Mouse (Mus musculus) forebrain, embryonic 12.5 days (tissue): Measurements from ENCODE around the gene Ctnnd2. TPM values are rescaled to one million over a fixed set of nuclear protein-coding genes. Genes with fewer than 3 reads are reported as not detected.
"Not testable (repeated sequence)": the region's sequence is repeated elsewhere in the genome, so short reads cannot be mapped to it uniquely, and the experiment has no call there.

Experiments
- ATAC-seq: fragments of 200-750 bp; cut with Nextera tagmentation; 2 replicates; pipeline ENCODE4 v1.8.0; 2017; ENCODE audit warnings: moderate TSS enrichment; ENCODE audit not compliant: low FRiP score
- H3K27ac ChIP-seq: fragments of 300-500 bp; sonication (generic); 2 replicates; pipeline ENCODE4 v1.5.1; 2016; ENCODE audit warnings: mild to moderate bottlenecking
- H3K27me3 ChIP-seq: fragments of 300-500 bp; sonication (generic); 2 replicates; pipeline ENCODE4 v1.6.1; 2016; ENCODE audit warnings: mild to moderate bottlenecking
- H3K36me3 ChIP-seq: fragments of 300-500 bp; sonication (generic); replicated peaks from 2 replicates; pipeline ENCODE4 v1.6.1; 2016; ENCODE audit warnings: mild to moderate bottlenecking
- H3K4me1 ChIP-seq: fragments of 300-500 bp; sonication (generic); 2 replicates; pipeline ENCODE4 v1.6.1; 2016
- H3K4me2 ChIP-seq: fragments of 300-500 bp; sonication (generic); 2 replicates; pipeline ENCODE4 v1.6.1; 2016; ENCODE audit warnings: mild to moderate bottlenecking, moderate library complexity
- H3K4me3 ChIP-seq: fragments of 300-500 bp; sonication (generic); replicated peaks from 2 replicates; pipeline ENCODE4 v1.5.1; 2016; ENCODE audit warnings: mild to moderate bottlenecking
- H3K9ac ChIP-seq: fragments of 300-500 bp; sonication (generic); 2 replicates; pipeline ENCODE4 v1.6.1; 2016; ENCODE audit warnings: mild to moderate bottlenecking
- H3K9me3 ChIP-seq: fragments of 300-500 bp; sonication (generic); 2 replicates; pipeline ENCODE4 v1.6.1; 2016
- WGBS: fragments of 180-500 bp; shearing (Covaris S2); methylation state at CpG from one replicate; pipeline ENCODE4 v1.1.7; 2016; 5-methylcytosine and 5-hydroxymethylcytosine counted together
- polyA plus RNA-seq: library from polyadenylated mRNA; unstranded; fragments of >200 nt; fragmentation: Nextera tagmentation; extraction: Ambion mirVana; gene quantifications from 2 replicates; pipeline ENCODE4 v1.2.1, GENCODE M21; 2016

The Ctnnd2 gene
- 60.2 and 65.0 TPM in 2 replicates for polyA plus RNA-seq

- Histone ChIP-seq H3K36me3 (no peaks in the 10 kb centered on the region), H3K9ac (peak within 1 kb of the TSS; percentile 86), H3K27me3 (peaks cover 12% of the 10 kb centered on the region; the same call in 1 of the 2 replicates), H3K9me3 (no peaks in the 10 kb centered on the region), H3K4me2 (peak within 1 kb of the TSS; percentile 76), H3K4me1 (peaks cover 19% of the 10 kb centered on the region), H3K27ac (peak within 1 kb of the TSS; percentile 93), H3K4me3 (peak within 1 kb of the TSS; percentile 77)
- WGBS: under 1% methylated on average over 83 of the region's 136 CpGs
- peak; percentile 84 for ATAC-seq
Observed at GRCm38 (mm10) chr15:30172391-30173281, at the start of gene Ctnnd2. TSS of gene Ctnnd2 (plus strand) at chr15:30172593.

- H3K4me2 ChIP-seq: no peak overlapping the region
- H3K4me3 ChIP-seq: no peak overlapping the region
- no peak overlapping the region for H3K27ac ChIP-seq
- H3K4me1 ChIP-seq: no peaks in the 10 kb centered on the region
- H3K9ac ChIP-seq: no peak overlapping the region
- ATAC-seq: no peak
- no peaks in the 10 kb centered on the region for H3K9me3 ChIP-seq
- 70% methylated on average over 6 of the region's 6 CpGs for WGBS
- no peaks in the 10 kb centered on the region for H3K27me3 ChIP-seq
- H3K36me3 ChIP-seq: no peaks in the 10 kb centered on the region
Observed at GRCm38 (mm10) chr15:30130705-30131104, 41.7 kb upstream of the Ctnnd2 start.

GRCm38 (mm10) chr15:30139626-30140025 is 32.8 kb upstream of the Ctnnd2 start:
- 17% methylated on average over 1 of the region's 1 CpGs for WGBS
- not testable (repeated sequence) for H3K9ac ChIP-seq, H3K27ac ChIP-seq, H3K4me1 ChIP-seq, H3K36me3 ChIP-seq, H3K27me3 ChIP-seq, H3K4me2 ChIP-seq, H3K4me3 ChIP-seq, ATAC-seq, H3K9me3 ChIP-seq

- Histone ChIP-seq H3K4me1 (no peaks in the 10 kb centered on the region), H3K4me3 (no peak overlapping the region), H3K36me3 (no peaks in the 10 kb centered on the region), H3K27ac (no peak overlapping the region), H3K9me3 (no peaks in the 10 kb centered on the region), H3K4me2 (no peak overlapping the region), H3K27me3 (no peaks in the 10 kb centered on the region), H3K9ac (no peak overlapping the region)
- 81% methylated on average over 2 of the region's 2 CpGs for WGBS
- ATAC-seq: no peak
Observed at GRCm38 (mm10) chr15:30145413-30145812, 27.0 kb upstream of the Ctnnd2 start.

- H3K27ac ChIP-seq: no peak overlapping the region
- no peaks in the 10 kb centered on the region for H3K4me1 ChIP-seq
- H3K9me3 ChIP-seq: no peaks in the 10 kb centered on the region
- no peaks in the 10 kb centered on the region for H3K36me3 ChIP-seq
- no peak overlapping the region for H3K9ac ChIP-seq
- no peak for ATAC-seq
- 40% methylated on average over 2 of the region's 2 CpGs for WGBS
- H3K4me3 ChIP-seq: no peak overlapping the region
- H3K27me3 ChIP-seq: no peaks in the 10 kb centered on the region
- no peak overlapping the region for H3K4me2 ChIP-seq
Observed at GRCm38 (mm10) chr15:30152176-30152575, 20.2 kb upstream of the Ctnnd2 start.

- 89% methylated on average over 1 of the region's 1 CpGs for WGBS
- Histone ChIP-seq H3K4me2 (no peak overlapping the region), H3K9me3 (no peaks in the 10 kb centered on the region), H3K36me3 (no peaks in the 10 kb centered on the region), H3K27ac (no peak overlapping the region), H3K27me3 (no peaks in the 10 kb centered on the region), H3K9ac (no peak overlapping the region), H3K4me1 (no peaks in the 10 kb centered on the region), H3K4me3 (no peak overlapping the region)
- ATAC-seq: no peak
Observed at GRCm38 (mm10) chr15:30157975-30158374, 14.4 kb upstream of the Ctnnd2 start.

- Histone ChIP-seq H3K9ac (no peak overlapping the region), H3K27me3 (peaks cover 12% of the 10 kb centered on the region; the same call in 1 of the 2 replicates), H3K4me3 (no peak overlapping the region), H3K4me2 (no peak overlapping the region), H3K27ac (no peak overlapping the region), H3K36me3 (no peaks in the 10 kb centered on the region), H3K4me1 (peaks cover 16% of the 10 kb centered on the region), H3K9me3 (no peaks in the 10 kb centered on the region)
- WGBS: 74% methylated on average over 8 of the region's 8 CpGs
- no peak for ATAC-seq
Observed at GRCm38 (mm10) chr15:30170031-30170430, 2.4 kb upstream of the Ctnnd2 start.

- Histone ChIP-seq H3K27me3 (peaks cover 12% of the 10 kb centered on the region; the same call in 1 of the 2 replicates), H3K4me1 (peaks cover 19% of the 10 kb centered on the region), H3K4me2 (peak overlapping the region; percentile 76), H3K36me3 (no peaks in the 10 kb centered on the region), H3K4me3 (peak overlapping the region; percentile 77), H3K9ac (peak overlapping the region; percentile 86), H3K27ac (peak overlapping the region; percentile 93), H3K9me3 (no peaks in the 10 kb centered on the region)
- ATAC-seq: no peak
- WGBS: 15% methylated on average over 11 of the region's 11 CpGs
Observed at GRCm38 (mm10) chr15:30171493-30172195, 749 bp upstream of the Ctnnd2 start.

GRCm38 (mm10) chr15:30173370-30173941 is 1.1 kb downstream of the Ctnnd2 start:
- H3K9me3 ChIP-seq: no peaks in the 10 kb centered on the region
- ATAC-seq: peak; percentile 71
- peaks cover 19% of the 10 kb centered on the region for H3K4me1 ChIP-seq
- under 1% methylated on average over 29 of the region's 29 CpGs for WGBS
- H3K9ac ChIP-seq: peak overlapping the region; percentile 86
- H3K36me3 ChIP-seq: no peaks in the 10 kb centered on the region
- peak overlapping the region; percentile 93 for H3K27ac ChIP-seq
- peaks cover 12% of the 10 kb centered on the region; the same call in 1 of the 2 replicates for H3K27me3 ChIP-seq
- peak overlapping the region; percentile 77 for H3K4me3 ChIP-seq
- H3K4me2 ChIP-seq: peak overlapping the region; percentile 76

GRCm38 (mm10) chr15:30174321-30174720 is 1.9 kb downstream of the Ctnnd2 start:
- ATAC-seq: no peak
- peaks cover 19% of the 10 kb centered on the region for H3K4me1 ChIP-seq
- peak overlapping the region; percentile 76 for H3K4me2 ChIP-seq
- peak overlapping the region; percentile 86 for H3K9ac ChIP-seq
- peaks cover 12% of the 10 kb centered on the region; the same call in 1 of the 2 replicates for H3K27me3 ChIP-seq
- WGBS: 45% methylated on average over 7 of the region's 7 CpGs
- no peak overlapping the region for H3K27ac ChIP-seq
- no peaks in the 10 kb centered on the region for H3K36me3 ChIP-seq
- peak overlapping the region; percentile 77 for H3K4me3 ChIP-seq
- no peaks in the 10 kb centered on the region for H3K9me3 ChIP-seq

GRCm38 (mm10) chr15:30184020-30184419 is 11.6 kb downstream of the Ctnnd2 start:
- Histone ChIP-seq H3K27ac (no peak overlapping the region), H3K4me3 (no peak overlapping the region), H3K9me3 (no peaks in the 10 kb centered on the region), H3K4me2 (no peak overlapping the region), H3K9ac (no peak overlapping the region), H3K36me3 (no peaks in the 10 kb centered on the region), H3K27me3 (no peaks in the 10 kb centered on the region), H3K4me1 (no peaks in the 10 kb centered on the region)
- WGBS: 94% methylated on average over 7 of the region's 7 CpGs
- ATAC-seq: no peak

GRCm38 (mm10) chr15:30190872-30191271 is 18.5 kb downstream of the Ctnnd2 start:
- H3K36me3 ChIP-seq: no peaks in the 10 kb centered on the region
- no peak overlapping the region for H3K27ac ChIP-seq
- no peak overlapping the region for H3K4me2 ChIP-seq
- no peaks in the 10 kb centered on the region for H3K27me3 ChIP-seq
- H3K4me3 ChIP-seq: no peak overlapping the region
- peaks cover 6% of the 10 kb centered on the region; the same call in 1 of the 2 replicates for H3K4me1 ChIP-seq
- no peak overlapping the region for H3K9ac ChIP-seq
- ATAC-seq: no peak
- H3K9me3 ChIP-seq: no peaks in the 10 kb centered on the region
